Mouse (Mus musculus) C2C12 (cell line): Measurements from ENCODE around the gene Arf5.

ENCODE experiments used
- CTCF ChIP-seq: IDR thresholded peaks from one replicate; pipeline ENCODE4 v1.5.1; 2011; ENCODE audit not compliant: control insufficient read depth, insufficient read depth, insufficient read length
- FOSL1 ChIP-seq: IDR thresholded peaks from one replicate; pipeline ENCODE4 v1.8.0; 2011; ENCODE audit warnings: mild to moderate bottlenecking, low read length; ENCODE audit not compliant: poor library complexity, insufficient read depth, severe bottlenecking
- MYOG ChIP-seq: IDR thresholded peaks from one replicate; pipeline ENCODE4 v1.6.1; 2011; ENCODE audit not compliant: control insufficient read depth, insufficient read length; ENCODE audit errors: extremely low read depth
- USF1 ChIP-seq: IDR thresholded peaks from one replicate; pipeline ENCODE4 v1.6.1; 2011; ENCODE audit warnings: low read depth, mild to moderate bottlenecking, control low read depth, moderate library complexity

GRCm38 (mm10) chr6:28470017-28470602 lies 46.8 kb downstream of the Arf5 start:
- no peak for TF ChIP-seq FOSL1
- TF ChIP-seq CTCF: no peak
- TF ChIP-seq USF1: no peak
- TF ChIP-seq MYOG: no peak
